Mouse (Mus musculus) megakaryocyte, embryonic 14.5 days (primary cell): Measurements from ENCODE around the gene Frrs1l. TPM values are rescaled to one million over a fixed set of nuclear protein-coding genes. Genes with fewer than 3 reads are reported as not detected.
A peak's percentile ranks its signal among the peaks of the same experiment; 100 is the strongest.

Source experiments
- H3K27me3 ChIP-seq: replicated peaks from 2 replicates; pipeline ENCODE3; 2012; ENCODE audit warnings: inconsistent platforms
- H3K36me3 ChIP-seq: replicated peaks from 2 replicates; pipeline ENCODE3; 2012; ENCODE audit warnings: low read length, inconsistent platforms, mixed read lengths
- H3K4me1 ChIP-seq: 2 replicates; pipeline ENCODE4 v1.6.1; 2012; ENCODE audit warnings: inconsistent platforms
- H3K4me3 ChIP-seq: replicated peaks from 2 replicates; pipeline ENCODE3; 2012; ENCODE audit warnings: moderate library complexity, mild to moderate bottlenecking, inconsistent platforms
- H3K9me3 ChIP-seq: 2 replicates; pipeline ENCODE4 v1.6.1; 2012; ENCODE audit warnings: inconsistent platforms
- FLI1 ChIP-seq: IDR thresholded peaks from 2 replicates; pipeline ENCODE4 v1.6.1; 2012; ENCODE audit warnings: low read length, inconsistent platforms, mixed read lengths
- GATA1 ChIP-seq: IDR thresholded peaks from 3 replicates; pipeline ENCODE4 v1.6.1; 2012; ENCODE audit warnings: mixed read lengths, low read length, inconsistent platforms, borderline replicate concordance
- polyA plus RNA-seq: library from polyadenylated mRNA; stranded (reverse); fragments of >175 nt; gene quantifications from 2 replicates; pipeline ENCODE4 v1.2.3, GENCODE M21; 2012; ENCODE audit warnings: low replicate concordance; ENCODE audit not compliant: insufficient read depth

Frrs1l gene
- polyA plus RNA-seq, 1 experiment, result 0.04 TPM

DNA sequence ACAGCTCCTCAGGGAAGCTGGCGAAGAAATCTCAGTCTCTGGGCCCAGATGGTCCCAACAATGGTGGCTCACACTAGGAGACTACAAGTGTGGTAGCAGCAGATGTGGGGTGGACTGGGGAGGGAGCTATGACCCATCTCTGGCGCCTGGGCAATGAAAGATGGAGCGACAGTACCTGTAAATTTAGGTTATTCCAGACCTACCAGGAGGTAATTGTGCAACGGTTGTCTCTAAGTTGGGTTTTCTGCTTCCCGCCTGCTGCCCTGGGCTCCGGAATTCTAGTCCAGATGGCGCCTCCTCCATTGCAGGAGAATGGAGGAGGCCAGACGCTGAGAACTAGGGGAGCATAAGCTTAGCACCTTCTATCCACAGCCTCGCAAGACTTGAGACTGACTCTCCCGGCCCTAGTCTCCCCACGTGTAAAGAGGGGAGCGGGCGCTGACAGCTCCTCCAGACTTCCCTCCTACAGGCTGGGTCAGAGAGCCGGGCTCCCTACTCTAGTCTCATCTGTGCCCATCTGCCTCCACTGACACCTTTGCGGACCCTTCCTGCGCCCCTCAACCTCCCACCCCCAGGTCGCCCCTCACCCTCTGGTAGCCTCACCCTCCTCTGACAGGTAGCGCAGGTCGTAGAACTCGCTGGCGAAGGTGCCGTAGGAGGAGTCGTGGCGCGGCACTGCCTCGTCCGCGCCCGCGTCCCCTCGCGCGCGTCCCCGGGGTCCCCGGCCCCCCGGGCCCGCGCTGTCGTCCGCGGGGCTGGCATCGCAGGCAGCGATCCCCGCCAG, 568 bp downstream of the Frrs1l start:
- no peak for TF ChIP-seq GATA1
- TF ChIP-seq FLI1, result no peak
- H3K9me3 ChIP-seq, result peaks cover 10% of the 10 kb centered on the region
- H3K4me1 ChIP-seq, result peaks cover 19% of the 10 kb centered on the region
- H3K27me3 ChIP-seq, result peaks cover 72% of the 10 kb centered on the region
- peak overlapping the region; percentile 85 for H3K4me3 ChIP-seq
- H3K36me3 ChIP-seq, result no peaks in the 10 kb centered on the region

DNA sequence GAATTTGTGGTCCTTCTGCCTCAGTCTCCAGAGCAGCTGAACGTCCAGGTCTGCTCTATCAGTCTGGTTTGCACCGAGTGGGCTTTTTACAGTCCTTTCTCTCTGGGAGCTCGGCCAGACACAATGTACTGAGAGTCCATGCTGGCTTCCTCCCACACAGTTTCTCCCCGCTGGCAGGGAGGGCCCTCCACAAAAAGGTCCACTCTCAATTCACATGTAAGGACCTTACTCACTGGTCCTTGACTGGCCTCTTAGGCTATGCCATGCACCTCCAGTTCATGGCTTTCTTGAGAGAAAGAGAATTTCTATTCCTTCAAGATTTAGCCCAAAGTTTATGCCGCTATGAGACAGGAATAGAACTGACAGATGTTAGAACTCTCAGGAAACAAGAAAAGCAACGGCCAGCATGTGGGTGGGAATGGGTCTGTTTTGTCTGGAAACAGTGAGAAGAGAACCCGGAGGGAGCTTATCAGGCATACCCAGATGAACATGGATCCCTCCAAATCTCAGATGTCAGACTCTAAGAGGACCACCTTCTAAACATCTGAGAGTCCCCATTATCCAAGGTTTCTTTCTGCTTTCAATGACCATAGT, 24.5 kb downstream of the Frrs1l start:
- Histone ChIP-seq H3K36me3 (no peaks in the 10 kb centered on the region), H3K4me3 (peak overlapping the region; percentile 60), H3K9me3 (no peaks in the 10 kb centered on the region), H3K4me1 (peaks cover 15% of the 10 kb centered on the region), H3K27me3 (peaks cover 13% of the 10 kb centered on the region)
- TF ChIP-seq FLI1 (no peak), GATA1 (no peak)

DNA sequence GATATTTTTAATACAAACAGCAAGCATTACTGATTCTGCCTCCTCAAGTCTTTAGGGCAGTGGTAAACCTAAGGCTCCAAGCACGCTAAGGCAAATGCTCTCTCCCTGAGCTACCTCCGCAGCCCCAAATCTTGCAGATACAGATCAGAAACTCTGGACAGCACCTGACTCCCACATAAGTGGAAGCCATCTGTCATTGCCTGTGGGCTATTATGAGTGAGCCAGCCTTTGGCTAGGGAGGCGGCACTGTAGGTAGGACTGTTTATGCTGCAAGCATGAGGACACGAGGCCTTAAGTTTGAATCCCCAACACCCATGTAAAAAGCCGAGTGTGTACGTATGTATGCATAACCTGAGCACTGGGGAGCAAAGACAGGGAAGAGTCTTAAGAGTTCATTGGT, 26.5 kb downstream of the Frrs1l start:
- no peaks in the 10 kb centered on the region for H3K36me3 ChIP-seq
- no peaks in the 10 kb centered on the region for H3K9me3 ChIP-seq
- peaks cover 10% of the 10 kb centered on the region for H3K27me3 ChIP-seq
- TF ChIP-seq FLI1 (no peak), GATA1 (no peak)
- H3K4me3 ChIP-seq, result no peak overlapping the region
- peaks cover 8% of the 10 kb centered on the region for H3K4me1 ChIP-seq

DNA sequence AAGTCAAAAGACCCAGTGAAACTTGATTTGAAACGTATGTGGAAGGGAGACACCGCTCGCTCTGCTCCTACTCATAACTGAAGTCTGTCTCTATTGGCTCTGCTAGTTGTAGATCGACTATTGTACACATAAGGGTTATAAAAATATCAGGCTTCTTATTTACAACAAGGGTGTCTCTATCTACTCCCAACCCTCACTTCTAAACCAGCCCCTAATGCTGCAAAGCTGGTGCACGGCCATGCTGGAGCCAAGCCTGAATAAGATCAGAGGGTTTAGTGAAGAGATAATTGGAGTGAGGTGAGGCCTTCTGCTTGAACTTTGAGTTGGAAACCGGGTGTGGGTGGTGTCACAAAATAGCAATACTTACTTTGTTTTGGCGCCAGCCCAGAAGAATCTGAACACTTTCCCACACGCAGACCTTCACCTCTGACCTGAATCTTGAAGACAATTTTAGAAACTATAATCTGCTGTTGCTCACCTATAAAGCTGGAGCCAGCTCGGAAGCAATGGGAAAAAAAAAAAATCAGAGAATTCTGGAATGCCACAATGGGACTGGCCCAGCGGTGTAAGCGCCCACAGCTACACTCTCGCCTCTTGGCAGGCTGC, 28.8 kb downstream of the Frrs1l start:
- TF ChIP-seq FLI1, result no peak
- TF ChIP-seq GATA1, result no peak
- Histone ChIP-seq H3K9me3 (no peaks in the 10 kb centered on the region), H3K36me3 (no peaks in the 10 kb centered on the region), H3K27me3 (peaks cover 4% of the 10 kb centered on the region), H3K4me1 (peaks cover 22% of the 10 kb centered on the region), H3K4me3 (no peak overlapping the region)

DNA sequence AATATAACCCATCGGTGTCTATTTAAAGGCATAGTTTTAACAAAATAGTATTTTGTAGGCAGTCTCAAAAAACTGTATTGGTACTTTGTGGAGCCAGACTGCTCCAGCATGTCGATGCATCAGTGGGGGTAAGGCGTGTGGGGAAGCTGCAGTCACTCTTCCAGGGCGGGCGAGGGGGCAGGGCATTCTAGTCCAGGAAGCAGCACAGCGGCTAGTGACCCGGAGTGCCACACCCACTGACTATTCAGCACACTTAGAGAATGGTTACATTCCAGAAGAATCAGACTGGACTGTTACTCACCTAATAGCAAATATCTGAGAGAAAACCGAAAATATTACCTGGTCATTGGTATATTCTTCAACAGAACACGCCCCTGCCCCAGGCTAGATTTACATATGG, 32.7 kb downstream of the Frrs1l start:
- H3K4me3 ChIP-seq, result peak overlapping the region; percentile 79
- no peaks in the 10 kb centered on the region for H3K36me3 ChIP-seq
- H3K4me1 ChIP-seq, result peaks cover 24% of the 10 kb centered on the region
- no peaks in the 10 kb centered on the region for H3K9me3 ChIP-seq
- TF ChIP-seq GATA1 (no peak), FLI1 (no peak)
- no peaks in the 10 kb centered on the region for H3K27me3 ChIP-seq

DNA sequence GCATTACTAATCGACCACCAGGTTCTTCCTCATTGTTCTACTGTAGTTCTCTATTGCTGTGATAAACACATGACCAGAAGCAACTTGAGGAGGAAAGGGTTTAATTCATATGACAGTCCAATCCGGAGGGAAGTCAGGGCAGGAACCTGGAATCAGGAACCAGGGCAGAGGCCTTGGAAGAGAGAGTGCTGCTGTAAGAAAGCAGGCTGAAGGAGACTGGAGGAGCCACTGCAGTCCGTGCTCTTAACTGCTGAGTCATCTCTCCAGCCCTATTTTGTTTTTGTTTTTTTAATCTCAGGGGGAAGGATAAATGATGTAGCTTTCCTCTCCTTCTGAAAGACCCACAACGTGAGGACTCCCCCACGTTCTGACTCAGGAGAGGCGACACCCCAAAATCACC, 37.0 kb downstream of the Frrs1l start:
- Histone ChIP-seq H3K27me3 (peaks cover 6% of the 10 kb centered on the region), H3K4me1 (peaks cover 39% of the 10 kb centered on the region), H3K36me3 (no peaks in the 10 kb centered on the region), H3K4me3 (no peak overlapping the region), H3K9me3 (no peaks in the 10 kb centered on the region)
- TF ChIP-seq FLI1, result no peak
- no peak for TF ChIP-seq GATA1

DNA sequence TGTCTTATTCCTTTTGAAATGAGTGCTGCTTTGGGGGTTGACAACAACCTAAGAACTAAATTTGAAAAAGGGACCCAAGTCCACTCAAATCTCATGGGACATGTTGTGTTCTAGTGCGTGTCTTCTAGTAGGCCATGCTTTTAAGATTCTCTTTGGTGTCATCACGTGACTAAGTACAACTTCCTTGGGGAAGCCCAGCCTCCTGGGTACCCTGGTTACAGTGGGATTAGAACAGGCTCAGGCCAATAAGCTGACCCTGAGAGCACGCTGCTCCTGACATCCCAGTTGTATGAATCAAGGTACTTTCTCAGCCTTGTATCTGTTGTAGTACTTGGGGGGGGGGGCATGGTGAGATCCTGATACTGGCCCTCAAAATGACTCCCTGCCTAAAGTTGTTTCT, 38.5 kb downstream of the Frrs1l start:
- H3K4me1 ChIP-seq, result peaks cover 39% of the 10 kb centered on the region
- no peak overlapping the region for H3K4me3 ChIP-seq
- H3K9me3 ChIP-seq, result no peaks in the 10 kb centered on the region
- no peaks in the 10 kb centered on the region for H3K36me3 ChIP-seq
- no peak for TF ChIP-seq GATA1
- peaks cover 6% of the 10 kb centered on the region for H3K27me3 ChIP-seq

DNA sequence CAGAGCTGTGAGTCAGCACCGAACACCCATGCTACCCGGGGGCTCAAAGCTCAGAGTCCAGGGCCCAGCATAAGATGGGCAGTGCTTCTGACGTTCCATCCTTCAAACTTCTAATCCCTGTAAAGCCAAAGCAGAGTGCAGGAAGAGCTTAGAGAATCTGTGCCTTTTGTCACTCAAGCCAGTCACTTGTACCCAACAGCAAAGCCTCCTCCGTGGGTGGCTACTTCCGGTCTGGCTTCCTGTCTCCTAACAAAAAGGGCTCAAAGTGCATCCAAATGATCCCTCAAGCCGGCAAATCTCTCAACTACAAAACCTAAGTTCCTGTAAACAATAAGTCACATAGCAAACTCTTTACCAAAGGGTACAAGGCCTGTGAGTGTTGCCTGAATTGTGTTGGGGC, 40.7 kb downstream of the Frrs1l start:
- Histone ChIP-seq H3K4me1 (peaks cover 50% of the 10 kb centered on the region), H3K9me3 (no peaks in the 10 kb centered on the region), H3K4me3 (no peak overlapping the region), H3K27me3 (peaks cover 6% of the 10 kb centered on the region), H3K36me3 (peaks cover 2% of the 10 kb centered on the region)
- TF ChIP-seq GATA1, result no peak
- TF ChIP-seq FLI1, result peak; percentile 43; the same call in 1 of the 2 replicates

DNA sequence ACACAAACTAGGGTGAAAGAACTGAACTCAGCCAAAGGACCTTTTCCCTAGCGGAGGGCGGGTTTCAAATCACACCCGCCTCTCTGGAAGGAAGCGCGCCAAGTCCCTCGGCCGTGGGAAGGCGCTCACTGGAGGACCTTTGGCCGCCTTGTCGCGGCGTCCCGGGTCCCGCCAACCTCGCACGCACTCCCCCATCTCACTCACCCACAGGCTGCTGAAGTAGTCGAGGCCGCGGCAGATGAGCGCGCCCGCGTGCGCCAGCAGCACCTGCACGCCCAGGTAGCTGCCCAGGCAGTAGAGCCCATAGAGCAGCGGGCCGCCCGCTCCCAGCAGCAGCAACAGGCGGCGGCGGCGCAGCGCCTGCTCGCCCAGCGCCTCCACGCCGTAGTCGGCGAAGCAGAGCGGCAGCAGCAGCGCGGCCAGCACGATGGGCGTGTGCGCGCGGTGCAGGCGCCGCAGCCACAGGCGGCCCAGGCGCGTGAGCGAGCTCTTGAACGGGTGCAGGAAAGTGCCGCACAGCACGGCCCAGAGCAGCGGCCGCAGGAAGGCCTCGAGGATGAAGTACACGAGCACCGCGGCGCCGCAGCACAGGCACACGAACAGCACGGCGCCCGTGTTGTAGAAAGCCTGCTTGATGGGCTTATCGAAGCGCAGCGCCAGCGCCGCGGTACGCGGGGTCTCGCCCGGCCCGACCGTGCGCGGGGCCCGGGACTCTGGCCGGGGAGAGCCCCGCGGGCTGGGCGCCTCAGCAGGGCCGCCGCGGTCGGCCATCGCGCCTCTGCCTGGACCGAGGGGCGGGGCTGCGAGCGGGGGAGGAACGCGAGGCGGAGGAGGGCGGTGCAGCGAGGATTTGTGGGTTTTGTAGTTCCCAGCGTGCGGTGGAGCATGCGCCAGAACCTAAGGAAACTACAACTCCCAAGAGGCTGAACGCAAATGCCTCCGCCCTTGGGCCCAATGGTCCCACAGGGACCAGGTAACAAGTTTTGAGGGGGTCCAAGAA, 43.2 kb downstream of the Frrs1l start, which contains the start of gene Tmem245:
Tmem245 (minus strand) TSS at position 797 of the 1,000 bp plus-strand sequence.
- Histone ChIP-seq H3K36me3 (peaks cover 2% of the 10 kb centered on the region), H3K4me3 (peak within 1 kb of the TSS; percentile 98), H3K27me3 (peaks cover 2% of the 10 kb centered on the region), H3K4me1 (peaks cover 66% of the 10 kb centered on the region), H3K9me3 (no peaks in the 10 kb centered on the region)
- TF ChIP-seq FLI1 (no peak), GATA1 (no peak)
